Mouse (Mus musculus) heart, postnatal 0 days (tissue): ENCODE data around the gene 4931409K22Rik. TPM values are rescaled to one million over a fixed set of nuclear protein-coding genes. Genes with fewer than 3 reads are reported as not detected.

ENCODE experiments used
- ATAC-seq: fragments of 200-750 bp; cut with Nextera tagmentation; 2 replicates; pipeline ENCODE4 v1.8.0; 2017; ENCODE audit warnings: low read depth, moderate number of reproducible peaks, moderate library complexity; ENCODE audit not compliant: insufficient read depth
- DNase-seq: peaks from one replicate; pipeline ENCODE4 v3.0.0-alpha.2; 2016; ENCODE audit warnings: low spot score
- H3K27ac ChIP-seq: fragments of 300-500 bp; sonication (generic); 2 replicates; pipeline ENCODE4 v1.5.1; 2014; ENCODE audit warnings: low read depth, mild to moderate bottlenecking
- H3K27me3 ChIP-seq: fragments of 300-500 bp; sonication (generic); 2 replicates; pipeline ENCODE4 v1.6.1; 2014; ENCODE audit warnings: low read length, mixed read lengths; ENCODE audit not compliant: control insufficient read depth, insufficient read depth
- H3K36me3 ChIP-seq: fragments of 300-500 bp; sonication (generic); replicated peaks from 2 replicates; pipeline ENCODE4 v1.6.1; 2014; ENCODE audit warnings: low read length, mixed read lengths; ENCODE audit not compliant: control insufficient read depth, insufficient read depth
- H3K4me1 ChIP-seq: fragments of 300-500 bp; sonication (generic); 2 replicates; pipeline ENCODE4 v1.6.1; 2014; ENCODE audit warnings: antibody characterized with exemption; ENCODE audit not compliant: control insufficient read depth, insufficient read depth
- H3K4me2 ChIP-seq: fragments of 300-500 bp; sonication (generic); 2 replicates; pipeline ENCODE4 v1.6.1; 2014; ENCODE audit warnings: low read depth, mild to moderate bottlenecking, low read length, moderate library complexity
- H3K4me3 ChIP-seq: fragments of 300-500 bp; sonication (generic); 2 replicates; pipeline ENCODE4 v1.5.1; 2014; ENCODE audit warnings: low read depth, low read length
- H3K9ac ChIP-seq: fragments of 300-500 bp; sonication (generic); replicated peaks from 2 replicates; pipeline ENCODE4 v1.6.1; 2014; ENCODE audit warnings: low read depth, low read length, mixed read lengths
- H3K9me3 ChIP-seq: fragments of 300-500 bp; sonication (generic); replicated peaks from 2 replicates; pipeline ENCODE4 v1.6.1; 2016; ENCODE audit warnings: low read length; ENCODE audit not compliant: control insufficient read depth
- CTCF ChIP-seq: IDR thresholded peaks from 2 replicates; pipeline ENCODE4 v1.5.1; 2016; ENCODE audit warnings: antibody characterized with exemption, control low read depth, low read depth
- EP300 ChIP-seq: IDR thresholded peaks from 2 replicates; pipeline ENCODE4 v1.6.1; 2016; ENCODE audit warnings: antibody characterized with exemption, low read depth
- WGBS: fragments of 180-500 bp; shearing (Covaris S2); extraction: QIAGEN DNeasy Blood & Tissue Kit; methylation state at CpG from one replicate; pipeline ENCODE4 v1.1.7; 2014; 5-methylcytosine and 5-hydroxymethylcytosine counted together
- polyA plus RNA-seq: library from polyadenylated mRNA; unstranded; fragments of >200 nt; fragmentation: Nextera tagmentation; extraction: Ambion mirVana; gene quantifications from 2 replicates; pipeline ENCODE4 v1.2.1, GENCODE M21; 2015
- total RNA-seq: library from RNA; depleted of rRNA; stranded (reverse); fragments of >200 nt; gene quantifications from 2 replicates; pipeline ENCODE4 v1.2.3, GENCODE M21; 2014; ENCODE audit warnings: low replicate concordance

4931409K22Rik gene
- total and polyA plus RNA-seq, 2 experiments from 2014 or later: not detected

GRCm38 (mm10) chr5:24536511-24536910 lies 20.1 kb downstream of the 4931409K22Rik start:
- Histone ChIP-seq H3K36me3 (peaks cover 12% of the 10 kb centered on the region; the same call in 1 of the 2 replicates), H3K4me3 (no peak overlapping the region), H3K9me3 (no peaks in the 10 kb centered on the region), H3K9ac (no peak overlapping the region), H3K27ac (no peak overlapping the region), H3K4me1 (peaks cover 25% of the 10 kb centered on the region), H3K27me3 (peaks cover 1% of the 10 kb centered on the region; the same call in 1 of the 2 replicates), H3K4me2 (no peak overlapping the region)
- DNase-seq: no peak
- WGBS: 75% methylated on average over 5 of the region's 5 CpGs
- no peak for ATAC-seq
- TF ChIP-seq EP300: no peak
- TF ChIP-seq CTCF: no peak

DNA sequence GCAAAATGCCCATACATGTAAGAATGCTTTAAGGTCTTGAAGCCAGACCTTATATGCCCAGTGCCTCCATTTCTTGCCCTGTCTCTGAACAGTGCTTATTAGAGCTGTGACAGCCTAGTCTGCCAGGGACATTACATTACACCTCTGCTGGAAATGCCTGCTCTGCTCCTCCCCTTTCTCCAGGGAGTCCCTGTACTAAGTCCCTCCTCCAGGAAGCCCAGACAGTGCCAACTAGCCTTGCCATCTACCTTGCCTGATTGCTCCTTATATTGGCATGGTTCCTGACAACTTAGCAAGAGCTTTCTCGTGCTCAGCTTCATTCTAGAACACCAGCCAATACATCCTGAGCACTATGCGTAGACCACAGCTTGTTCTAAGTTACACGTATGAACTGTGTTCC lies 20.9 kb downstream of the 4931409K22Rik start:
- Histone ChIP-seq H3K36me3 (peaks cover 12% of the 10 kb centered on the region; the same call in 1 of the 2 replicates), H3K4me2 (no peak overlapping the region), H3K4me1 (peaks cover 18% of the 10 kb centered on the region), H3K27ac (no peak overlapping the region), H3K9me3 (no peaks in the 10 kb centered on the region), H3K9ac (no peak overlapping the region), H3K4me3 (no peak overlapping the region), H3K27me3 (peaks cover 9% of the 10 kb centered on the region; the same call in 1 of the 2 replicates)
- DNase-seq: no peak
- TF ChIP-seq CTCF (no peak), EP300 (no peak)
- ATAC-seq: no peak
- WGBS: 85% methylated on average over 3 of the region's 3 CpGs

GRCm38 (mm10) chr5:24534292-24534691 lies 22.3 kb downstream of the 4931409K22Rik start:
- TF ChIP-seq EP300 (no peak), CTCF (peak; percentile 29)
- Histone ChIP-seq H3K27me3 (peaks cover 16% of the 10 kb centered on the region), H3K4me2 (no peak overlapping the region), H3K9me3 (no peaks in the 10 kb centered on the region), H3K36me3 (peaks cover 12% of the 10 kb centered on the region; the same call in 1 of the 2 replicates), H3K9ac (no peak overlapping the region), H3K27ac (no peak overlapping the region), H3K4me1 (0 out of 2 replicates have a peak, but pooled peaks cover 3% of the 10 kb centered on the region), H3K4me3 (no peak overlapping the region)
- DNase-seq: no peak
- no peak for ATAC-seq
- 48% methylated on average over 5 of the region's 5 CpGs for WGBS

- Histone ChIP-seq H3K9me3 (no peaks in the 10 kb centered on the region), H3K27me3 (peaks cover 25% of the 10 kb centered on the region), H3K4me2 (no peak overlapping the region), H3K36me3 (peaks cover 12% of the 10 kb centered on the region; the same call in 1 of the 2 replicates), H3K27ac (no peak overlapping the region), H3K9ac (no peak overlapping the region), H3K4me1 (no peaks in the 10 kb centered on the region), H3K4me3 (no peak overlapping the region)
- 69% methylated on average over 11 of the region's 11 CpGs for WGBS
- ATAC-seq (no peak), DNase-seq (no peak)
- TF ChIP-seq CTCF (no peak), EP300 (no peak)
Measured at GRCm38 (mm10) chr5:24533391-24533790, 23.2 kb downstream of the 4931409K22Rik start.

- H3K4me3 ChIP-seq: no peak overlapping the region
- peaks cover 56% of the 10 kb centered on the region for H3K27me3 ChIP-seq
- 21% methylated on average over 24 of the region's 24 CpGs for WGBS
- no peak overlapping the region for H3K4me2 ChIP-seq
- peaks cover 12% of the 10 kb centered on the region; the same call in 1 of the 2 replicates for H3K36me3 ChIP-seq
- ATAC-seq: peak; percentile 70
- no peak overlapping the region for H3K9ac ChIP-seq
- 0 out of 2 replicates have a peak, but pooled peaks cover 6% of the 10 kb centered on the region for H3K4me1 ChIP-seq
- TF ChIP-seq EP300 (no peak), CTCF (peak; percentile 100)
- H3K27ac ChIP-seq: no peak overlapping the region
- H3K9me3 ChIP-seq: no peaks in the 10 kb centered on the region
- peak; percentile 86 for DNase-seq
Measured at GRCm38 (mm10) chr5:24530042-24530689, 26.4 kb downstream of the 4931409K22Rik start.

- H3K27ac ChIP-seq: no peak overlapping the region
- TF ChIP-seq EP300: no peak
- no peak for TF ChIP-seq CTCF
- H3K27me3 ChIP-seq: peaks cover 80% of the 10 kb centered on the region
- no peak overlapping the region for H3K9ac ChIP-seq
- H3K4me3 ChIP-seq: no peak overlapping the region
- H3K4me1 ChIP-seq: 0 out of 2 replicates have a peak, but pooled peaks cover 6% of the 10 kb centered on the region
- no peak overlapping the region for H3K4me2 ChIP-seq
- no peak for ATAC-seq
- no peaks in the 10 kb centered on the region for H3K9me3 ChIP-seq
- DNase-seq: no peak
- H3K36me3 ChIP-seq: peaks cover 5% of the 10 kb centered on the region; the same call in 1 of the 2 replicates
- 20% methylated on average over 6 of the region's 6 CpGs for WGBS
Measured at GRCm38 (mm10) chr5:24527780-24528179, 28.8 kb downstream of the 4931409K22Rik start.
